In the genomic region with DNA sequence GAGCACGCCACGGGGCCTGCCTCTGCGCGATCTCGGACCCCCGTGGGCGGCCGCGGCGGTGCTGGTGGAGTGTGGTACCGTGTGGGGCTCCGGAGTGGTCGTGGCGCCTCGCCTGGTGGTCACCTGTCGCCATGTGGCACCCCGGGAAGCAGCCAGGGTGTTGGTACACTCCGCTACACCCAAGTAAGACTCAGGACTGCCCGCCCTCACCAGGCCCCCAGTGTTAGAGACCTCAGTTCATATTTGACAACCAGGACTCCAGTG, we compare ENCODE assay signal across 8 mouse cellular contexts. TPM values are rescaled to one million over a fixed set of nuclear protein-coding genes. Genes with fewer than 3 reads are reported as not detected.
DNase-seq lines count a peak whose midpoint lies in the region; ATAC-seq and TF ChIP-seq lines count a peak whose summit lies in the region.

No protein-coding gene starts in this region.

- 10% methylated on average over 19 of the region's 19 CpGs for WGBS in heart, embryonic 15.5 days
- WGBS in hindbrain, embryonic 13.5 days, result 8% methylated on average over 19 of the region's 19 CpGs
- 12% methylated on average over 18 of the region's 19 CpGs for WGBS in midbrain, embryonic 11.5 days

- no peak for DNase-seq in heart, postnatal 25 days (ENCODE audit: low spot score)
- DNase-seq in midbrain, embryonic 11.5 days (ENCODE audit: low spot score, missing footprints), result no peak
- no peak for DNase-seq in MN1 (ENCODE audit: low spot score)
- no peak for DNase-seq in ovary, postnatal 14 days (ENCODE audit: low spot score)
- DNase-seq in layer of hippocampus, adult 18-20 months (ENCODE audit: low spot score in 2 of 2), result no peak

- no peaks in the 10 kb centered on the region for H3K27me3 ChIP-seq in heart, embryonic 15.5 days
- H3K27me3 ChIP-seq in hindbrain, embryonic 13.5 days, result no peaks in the 10 kb centered on the region
- H3K27me3 ChIP-seq in midbrain, embryonic 11.5 days (ENCODE audit: control insufficient read depth, insufficient read depth, low read length), result no peaks in the 10 kb centered on the region

- H3K9ac ChIP-seq in heart, embryonic 15.5 days, result peak overlapping the region; percentile 83
- H3K9ac ChIP-seq in hindbrain, embryonic 13.5 days, result peak overlapping the region; percentile 86
- peak overlapping the region; percentile 79 for H3K9ac ChIP-seq in midbrain, embryonic 11.5 days (ENCODE audit: low read length)

- no peak overlapping the region for H3K27ac ChIP-seq in heart, embryonic 15.5 days
- H3K27ac ChIP-seq in bone marrow macrophage, adult 2 months (ENCODE audit: insufficient read depth, low read depth, low read length), result no peak overlapping the region
- no peak overlapping the region for H3K27ac ChIP-seq in hindbrain, embryonic 13.5 days
- no peak overlapping the region for H3K27ac ChIP-seq in midbrain, embryonic 11.5 days (ENCODE audit: low read depth, low read length)

- H3K4me2 ChIP-seq in heart, embryonic 15.5 days, result peak overlapping the region; percentile 100
- peak overlapping the region; percentile 99 for H3K4me2 ChIP-seq in hindbrain, embryonic 13.5 days
- H3K4me2 ChIP-seq in midbrain, embryonic 11.5 days, result peak overlapping the region; percentile 100

- H3K36me3 ChIP-seq in heart, embryonic 15.5 days, result peaks cover 27% of the 10 kb centered on the region
- peaks cover 33% of the 10 kb centered on the region for H3K36me3 ChIP-seq in hindbrain, embryonic 13.5 days
- peaks cover 3% of the 10 kb centered on the region; the same call in 1 of the 2 replicates for H3K36me3 ChIP-seq in midbrain, embryonic 11.5 days (ENCODE audit: control insufficient read depth, insufficient read depth, low read length)

- TF ChIP-seq CTCF in bone marrow macrophage, adult 2 months (IDR thresholded peaks at IDR 0.05; ENCODE audit: low read depth, low read length), result no peak

- TF ChIP-seq POLR2A in bone marrow macrophage, adult 2 months (IDR thresholded peaks at IDR 0.05; ENCODE audit: borderline replicate concordance, low read depth, low read length), result no peak

- H3K4me1 ChIP-seq in heart, embryonic 15.5 days (replicated peaks), result peaks cover 16% of the 10 kb centered on the region
- H3K4me1 ChIP-seq in bone marrow macrophage, adult 2 months (ENCODE audit: control insufficient read depth, insufficient read depth, low read length), result peaks cover 11% of the 10 kb centered on the region
- H3K4me1 ChIP-seq in hindbrain, embryonic 13.5 days (replicated peaks), result peaks cover 32% of the 10 kb centered on the region
- peaks cover 11% of the 10 kb centered on the region for H3K4me1 ChIP-seq in midbrain, embryonic 11.5 days (ENCODE audit: control insufficient read depth, insufficient read depth, low read length)

- ATAC-seq in heart, embryonic 15.5 days (replicated peaks; ENCODE audit: insufficient number of reproducible peaks, insufficient read depth, low FRiP score, low read depth), result no peak
- ATAC-seq in hindbrain, embryonic 13.5 days (ENCODE audit: low FRiP score), result no peak
- ATAC-seq in midbrain, embryonic 11.5 days (ENCODE audit: low FRiP score), result no peak

- H3K4me3 ChIP-seq in heart, embryonic 15.5 days, result peak overlapping the region; percentile 84
- H3K4me3 ChIP-seq in bone marrow macrophage, adult 2 months (ENCODE audit: insufficient read depth, low read length), result peak overlapping the region; percentile 85
- H3K4me3 ChIP-seq in hindbrain, embryonic 13.5 days, result peak overlapping the region; percentile 87
- peak overlapping the region; percentile 92 for H3K4me3 ChIP-seq in midbrain, embryonic 11.5 days (ENCODE audit: low read depth, low read length)

- intact Hi-C loops in heart, postnatal 25 days (cut with DNase I), result no loop called here

- no peaks in the 10 kb centered on the region for H3K9me3 ChIP-seq in heart, embryonic 15.5 days (replicated peaks)
- no peaks in the 10 kb centered on the region for H3K9me3 ChIP-seq in hindbrain, embryonic 13.5 days
- H3K9me3 ChIP-seq in midbrain, embryonic 11.5 days (ENCODE audit: control insufficient read depth, low read length), result no peaks in the 10 kb centered on the region

RNA-seq across cellular contexts. Expression of gene Tysnd1, which starts 1.2 kb away (rescaled TPM):
- 21.5 and 30.5 TPM in 2 replicates for polyA plus RNA-seq in heart, embryonic 15.5 days (2015; fragmentation: Nextera tagmentation; extraction: Ambion mirVana)
- 10 to 100 TPM; 22.5 to 22.9 TPM for total RNA-seq in heart, postnatal 25 days (2021)
- polyA plus RNA-seq in bone marrow macrophage, adult 2 months (2012; ENCODE audit: insufficient read depth, insufficient read length, missing spikeins), result 15.5 and 15.6 TPM in 2 replicates
- polyA plus RNA-seq in hindbrain, embryonic 13.5 days (2015; fragmentation: Nextera tagmentation; extraction: Ambion mirVana), result 18.2 and 24.7 TPM in 2 replicates
- polyA plus RNA-seq in midbrain, embryonic 11.5 days (2014; fragmentation: Nextera tagmentation; extraction: Ambion mirVana), result 24.5 and 27.9 TPM in 2 replicates
- total RNA-seq in layer of hippocampus, adult 18-20 months (2021), result 10 to 100 TPM; 22.2 to 25.9 TPM

RNA-seq across cellular contexts. Expression of gene Sar1a, which starts 16.4 kb away (rescaled TPM):
- 145 and 178 TPM in 2 replicates for polyA plus RNA-seq in heart, embryonic 15.5 days (2015; fragmentation: Nextera tagmentation; extraction: Ambion mirVana)
- total RNA-seq in heart, postnatal 25 days (2021), result 100 to 1,000 TPM; 142 to 152 TPM
- polyA plus RNA-seq in bone marrow macrophage, adult 2 months (2012; ENCODE audit: insufficient read depth, insufficient read length, missing spikeins), result 71.9 and 88.4 TPM in 2 replicates
- polyA plus RNA-seq in hindbrain, embryonic 13.5 days (2015; fragmentation: Nextera tagmentation; extraction: Ambion mirVana), result 194 and 201 TPM in 2 replicates
- 245 and 255 TPM in 2 replicates for polyA plus RNA-seq in midbrain, embryonic 11.5 days (2014; fragmentation: Nextera tagmentation; extraction: Ambion mirVana)
- 100 to 1,000 TPM; 119 to 122 TPM for total RNA-seq in layer of hippocampus, adult 18-20 months (2021)

RNA-seq across cellular contexts. Expression of gene Aifm2, which starts 18.6 kb away (rescaled TPM):
- 22.0 and 25.7 TPM in 2 replicates for polyA plus RNA-seq in heart, embryonic 15.5 days (2015; fragmentation: Nextera tagmentation; extraction: Ambion mirVana)
- 10 to 100 TPM; 31.3 to 31.6 TPM for total RNA-seq in heart, postnatal 25 days (2021)
- polyA plus RNA-seq in bone marrow macrophage, adult 2 months (2012; ENCODE audit: insufficient read depth, insufficient read length, missing spikeins), result 13.6 and 16.1 TPM in 2 replicates
- polyA plus RNA-seq in hindbrain, embryonic 13.5 days (2015; fragmentation: Nextera tagmentation; extraction: Ambion mirVana), result 8.2 and 8.3 TPM in 2 replicates
- polyA plus RNA-seq in midbrain, embryonic 11.5 days (2014; fragmentation: Nextera tagmentation; extraction: Ambion mirVana), result 4.9 and 6.3 TPM in 2 replicates
- 1 to 10 TPM; 8.4 to 9.8 TPM for total RNA-seq in layer of hippocampus, adult 18-20 months (2021)

RNA-seq across cellular contexts. Expression of gene Ppa1, which starts 48.1 kb away (rescaled TPM):
- polyA plus RNA-seq in heart, embryonic 15.5 days (2015; fragmentation: Nextera tagmentation; extraction: Ambion mirVana), result 84.9 and 95.0 TPM in 2 replicates
- 10 to 100 TPM; 63.9 to 70.1 TPM for total RNA-seq in heart, postnatal 25 days (2021)
- 6.5 and 8.1 TPM in 2 replicates for polyA plus RNA-seq in bone marrow macrophage, adult 2 months (2012; ENCODE audit: insufficient read depth, insufficient read length, missing spikeins)
- 206 and 209 TPM in 2 replicates for polyA plus RNA-seq in hindbrain, embryonic 13.5 days (2015; fragmentation: Nextera tagmentation; extraction: Ambion mirVana)
- 323 and 335 TPM in 2 replicates for polyA plus RNA-seq in midbrain, embryonic 11.5 days (2014; fragmentation: Nextera tagmentation; extraction: Ambion mirVana)
- 100 to 1,000 TPM; 101 to 109 TPM for total RNA-seq in layer of hippocampus, adult 18-20 months (2021)
